Mouse (Mus musculus): ENCODE measurements around the gene Garem2. TPM values are rescaled to one million over a fixed set of nuclear protein-coding genes. Genes with fewer than 3 reads are reported as not detected.

Gene Garem2
- polyA plus RNA-seq, 2 experiments = 0.03 to 0.05 TPM

- Histone ChIP-seq H3K36me3 (replicated peaks; ENCODE audit: control insufficient read depth, insufficient read depth, low read depth) (no peaks in the 10 kb centered on the region), H3K4me3 (ENCODE audit: insufficient read depth in 1 of 2, low read depth in 2 of 2, low read length in 2 of 2) (peak overlapping the region in 1 of 2 experiments; percentile 10; a peak in 1 of 4 replicates), H3K27ac (no peak overlapping the region), H3K9ac (replicated peaks) (no peak overlapping the region), H3K4me1 (replicated peaks; ENCODE audit: control insufficient read depth in 2 of 2, insufficient read depth in 2 of 2, low read length in 1 of 2) (peaks cover 0 to 6% of the 10 kb centered on the region in 2 experiments; a peak in 2 of 4 replicates), H3K27me3 (ENCODE audit: control insufficient read depth, insufficient read depth, low read length) (peaks cover 75% of the 10 kb centered on the region), H3K9me3 (ENCODE audit: control insufficient read depth, low read length) (no peaks in the 10 kb centered on the region), H3K4me2 (ENCODE audit: low read depth) (peak overlapping the region; percentile 30)
- under 1% methylated on average over 18 of the region's 18 CpGs for WGBS (ENCODE audit: insufficient replicate concordance)
- TF ChIP-seq EP300 (IDR thresholded peaks at IDR 0.05; ENCODE audit: low read depth) = no peak
- TF ChIP-seq CTCF (IDR thresholded peaks at IDR 0.05; ENCODE audit: low read depth) = peak; percentile 52
- no peak for DNase-seq (ENCODE audit: low read depth in 3 of 3, low spot score in 3 of 3)
- ATAC-seq (ENCODE audit: insufficient read depth) = peak; percentile 34; the same call in 1 of the 2 replicates
These were observed 6.2 kb downstream of the Garem2 start for GRCm38 (mm10) chr5:30111126-30111525.

- DNase-seq (ENCODE audit: low read depth in 3 of 3, low spot score in 3 of 3) = no peak
- 47% methylated on average over 3 of the region's 3 CpGs for WGBS (ENCODE audit: insufficient replicate concordance)
- H3K4me2 ChIP-seq (ENCODE audit: low read depth) = no peak overlapping the region
- H3K9me3 ChIP-seq (ENCODE audit: control insufficient read depth, low read length) = no peaks in the 10 kb centered on the region
- H3K36me3 ChIP-seq (replicated peaks; ENCODE audit: control insufficient read depth, insufficient read depth, low read depth) = no peaks in the 10 kb centered on the region
- peaks cover 0 to 6% of the 10 kb centered on the region in 2 experiments; a peak in 2 of 4 replicates for H3K4me1 ChIP-seq (replicated peaks; ENCODE audit: control insufficient read depth in 2 of 2, insufficient read depth in 2 of 2, low read length in 1 of 2)
- no peak overlapping the region for H3K4me3 ChIP-seq (ENCODE audit: insufficient read depth in 1 of 2, low read depth in 2 of 2, low read length in 2 of 2)
- H3K9ac ChIP-seq (replicated peaks) = no peak overlapping the region
- peaks cover 68% of the 10 kb centered on the region for H3K27me3 ChIP-seq (ENCODE audit: control insufficient read depth, insufficient read depth, low read length)
- TF ChIP-seq EP300 (IDR thresholded peaks at IDR 0.05; ENCODE audit: low read depth) (no peak), CTCF (IDR thresholded peaks at IDR 0.05; ENCODE audit: low read depth) (no peak)
- ATAC-seq (ENCODE audit: insufficient read depth) = no peak
- no peak overlapping the region for H3K27ac ChIP-seq
These were observed 6.8 kb downstream of the Garem2 start for GRCm38 (mm10) chr5:30111771-30112170.

GRCm38 (mm10) chr5:30112533-30113068 is 7.6 kb downstream of the Garem2 start:
- DNase-seq (ENCODE audit: low read depth in 3 of 3, low spot score in 3 of 3) = no peak
- H3K4me1 ChIP-seq (replicated peaks; ENCODE audit: control insufficient read depth in 2 of 2, insufficient read depth in 2 of 2, low read length in 1 of 2) = peaks cover 0 to 6% of the 10 kb centered on the region in 2 experiments; a peak in 2 of 4 replicates
- whole genome bisulfite sequencing (ENCODE audit: insufficient replicate concordance) = 71% methylated on average over 3 of the region's 3 CpGs
- H3K4me3 ChIP-seq (ENCODE audit: insufficient read depth in 1 of 2, low read depth in 2 of 2, low read length in 2 of 2) = no peak overlapping the region
- H3K36me3 ChIP-seq (replicated peaks; ENCODE audit: control insufficient read depth, insufficient read depth, low read depth) = no peaks in the 10 kb centered on the region
- no peak for ATAC-seq (ENCODE audit: insufficient read depth)
- H3K27ac ChIP-seq = no peak overlapping the region
- no peak overlapping the region for H3K4me2 ChIP-seq (ENCODE audit: low read depth)
- H3K9ac ChIP-seq (replicated peaks) = no peak overlapping the region
- peaks cover 60% of the 10 kb centered on the region for H3K27me3 ChIP-seq (ENCODE audit: control insufficient read depth, insufficient read depth, low read length)
- no peaks in the 10 kb centered on the region for H3K9me3 ChIP-seq (ENCODE audit: control insufficient read depth, low read length)
- TF ChIP-seq EP300 (IDR thresholded peaks at IDR 0.05; ENCODE audit: low read depth) = no peak
- peak; percentile 42 for TF ChIP-seq CTCF (IDR thresholded peaks at IDR 0.05; ENCODE audit: low read depth)

- peak overlapping the region; percentile 22 to 48 for H3K4me3 ChIP-seq (ENCODE audit: insufficient read depth in 1 of 2, low read depth in 2 of 2, low read length in 2 of 2)
- peak; percentile 53 for TF ChIP-seq CTCF (IDR thresholded peaks at IDR 0.05; ENCODE audit: low read depth)
- no peak for TF ChIP-seq EP300 (IDR thresholded peaks at IDR 0.05; ENCODE audit: low read depth)
- H3K27me3 ChIP-seq (ENCODE audit: control insufficient read depth, insufficient read depth, low read length) = peaks cover 50% of the 10 kb centered on the region
- ATAC-seq (ENCODE audit: insufficient read depth) = peak; percentile 38; the same call in 1 of the 2 replicates
- DNase-seq (ENCODE audit: low read depth in 3 of 3, low spot score in 3 of 3) = peak in 1 of 3 experiments; percentile 20
- H3K36me3 ChIP-seq (replicated peaks; ENCODE audit: control insufficient read depth, insufficient read depth, low read depth) = no peaks in the 10 kb centered on the region
- H3K27ac ChIP-seq = no peak overlapping the region
- peaks cover 0 to 6% of the 10 kb centered on the region in 2 experiments; a peak in 2 of 4 replicates for H3K4me1 ChIP-seq (replicated peaks; ENCODE audit: control insufficient read depth in 2 of 2, insufficient read depth in 2 of 2, low read length in 1 of 2)
- under 1% methylated on average over 99 of the region's 103 CpGs for WGBS (ENCODE audit: insufficient replicate concordance)
- H3K9me3 ChIP-seq (ENCODE audit: control insufficient read depth, low read length) = no peaks in the 10 kb centered on the region
- H3K9ac ChIP-seq (replicated peaks) = no peak overlapping the region
- H3K4me2 ChIP-seq (ENCODE audit: low read depth) = peak overlapping the region; percentile 61
These were observed 9.2 kb downstream of the Garem2 start for GRCm38 (mm10) chr5:30113881-30114760.

- peaks cover 47% of the 10 kb centered on the region for H3K27me3 ChIP-seq (ENCODE audit: control insufficient read depth, insufficient read depth, low read length)
These were observed 9.8 kb downstream of the Garem2 start for GRCm38 (mm10) chr5:30114761-30115140.

More at GRCm38 (mm10) chr5:30114761-30115140, 9.8 kb downstream of the Garem2 start:
- Histone ChIP-seq H3K9ac (replicated peaks) (no peak overlapping the region), H3K9me3 (ENCODE audit: control insufficient read depth, low read length) (no peaks in the 10 kb centered on the region), H3K4me2 (ENCODE audit: low read depth) (peak overlapping the region; percentile 61), H3K36me3 (replicated peaks; ENCODE audit: control insufficient read depth, insufficient read depth, low read depth) (peaks cover 6% of the 10 kb centered on the region), H3K27ac (no peak overlapping the region), H3K4me1 (replicated peaks; ENCODE audit: control insufficient read depth in 2 of 2, insufficient read depth in 2 of 2, low read length in 1 of 2) (peaks cover 0 to 6% of the 10 kb centered on the region in 2 experiments; a peak in 2 of 4 replicates), H3K4me3 (ENCODE audit: insufficient read depth in 1 of 2, low read depth in 2 of 2, low read length in 2 of 2) (peak overlapping the region in 1 of 2 experiments; percentile 48; a peak in 3 of 4 replicates)
- DNase-seq (ENCODE audit: low read depth in 3 of 3, low spot score in 3 of 3) = no peak
- no peak for ATAC-seq (ENCODE audit: insufficient read depth)
- WGBS (ENCODE audit: insufficient replicate concordance) = under 1% methylated on average over 26 of the region's 28 CpGs
- no peak for TF ChIP-seq EP300 (IDR thresholded peaks at IDR 0.05; ENCODE audit: low read depth)
- TF ChIP-seq CTCF (IDR thresholded peaks at IDR 0.05; ENCODE audit: low read depth) = no peak
